Mouse (Mus musculus) lung, postnatal 4 days (tissue): ENCODE data around the gene Usp25.

Source experiments
- DNase-seq, 2 experiments: peaks; one replicate each; pipeline ENCODE4 v3.0.0; 2021

The Usp25 gene

GRCm38 (mm10) chr16:77013427-77014320 lies at the start of gene Usp25:
Gene Usp25, plus strand, starts transcription at chr16:77013706.
- peak; percentile 95 for DNase-seq

GRCm38 (mm10) chr16:76967593-76968275 lies 45.8 kb upstream of the Usp25 start:
- no peak for DNase-seq

GRCm38 (mm10) chr16:76971211-76971610 lies 42.3 kb upstream of the Usp25 start:
- no peak for DNase-seq

- DNase-seq, result no peak
Observed at GRCm38 (mm10) chr16:76976787-76977430, 36.6 kb upstream of the Usp25 start.

GRCm38 (mm10) chr16:76983696-76984095 lies 29.8 kb upstream of the Usp25 start:
- no peak for DNase-seq

- no peak for DNase-seq
Observed at GRCm38 (mm10) chr16:76987711-76988110, 25.8 kb upstream of the Usp25 start.

- no peak for DNase-seq
Observed at GRCm38 (mm10) chr16:77003900-77004299, 9.6 kb upstream of the Usp25 start.

GRCm38 (mm10) chr16:77009173-77009572 lies 4.3 kb upstream of the Usp25 start:
- no peak for DNase-seq

- DNase-seq, result no peak
Observed at GRCm38 (mm10) chr16:77014321-77015211, 1.1 kb downstream of the Usp25 start.

GRCm38 (mm10) chr16:77015380-77016346 lies 2.2 kb downstream of the Usp25 start:
- no peak for DNase-seq

- DNase-seq, result no peak
Observed at GRCm38 (mm10) chr16:77017931-77018330, 4.4 kb downstream of the Usp25 start.

- DNase-seq, result no peak
Observed at GRCm38 (mm10) chr16:77020190-77020589, 6.7 kb downstream of the Usp25 start.

GRCm38 (mm10) chr16:77023627-77024379 lies 10.3 kb downstream of the Usp25 start:
- DNase-seq, result no peak

GRCm38 (mm10) chr16:77026099-77026498 lies 12.6 kb downstream of the Usp25 start:
- DNase-seq, result no peak

GRCm38 (mm10) chr16:77026933-77027332 lies 13.4 kb downstream of the Usp25 start:
- no peak for DNase-seq

- no peak for DNase-seq
Observed at GRCm38 (mm10) chr16:77027976-77028686, 14.6 kb downstream of the Usp25 start.

- DNase-seq, result peak; percentile 55 to 67
Observed at GRCm38 (mm10) chr16:77028687-77029417, 15.3 kb downstream of the Usp25 start.

- no peak for DNase-seq
Observed at GRCm38 (mm10) chr16:77030435-77030834, 16.9 kb downstream of the Usp25 start.

- no peak for DNase-seq
Observed at GRCm38 (mm10) chr16:77034329-77034728, 20.8 kb downstream of the Usp25 start.
